Mouse (Mus musculus) lung, embryonic 14.5 days (tissue): ENCODE measurements around the gene Mamdc2. TPM values are rescaled to one million over a fixed set of nuclear protein-coding genes. Genes with fewer than 3 reads are reported as not detected.

Source experiments
- ATAC-seq: fragments of 200-750 bp; cut with Nextera tagmentation; 2 replicates; pipeline ENCODE4 v1.8.0; 2017; ENCODE audit warnings: mild to moderate bottlenecking, moderate TSS enrichment, moderate library complexity; ENCODE audit not compliant: insufficient read depth
- DNase-seq: peaks from one replicate; pipeline ENCODE4 v3.0.0-alpha.2; 2015
- H3K27ac ChIP-seq: fragments of 300-500 bp; sonication (generic); 2 replicates; pipeline ENCODE4 v1.5.1; 2014; ENCODE audit warnings: low read depth, mild to moderate bottlenecking, moderate library complexity
- H3K27me3 ChIP-seq: fragments of 300-500 bp; sonication (generic); 2 replicates; pipeline ENCODE4 v1.6.1; 2014; ENCODE audit warnings: low read length, control low read depth; ENCODE audit not compliant: insufficient read depth
- H3K36me3 ChIP-seq: fragments of 300-500 bp; sonication (generic); 2 replicates; pipeline ENCODE4 v1.6.1; 2014; ENCODE audit warnings: control low read depth; ENCODE audit not compliant: insufficient read depth
- H3K4me1 ChIP-seq: fragments of 300-500 bp; sonication (generic); 2 replicates; pipeline ENCODE4 v1.6.1; 2014; ENCODE audit warnings: antibody characterized with exemption, control low read depth; ENCODE audit not compliant: insufficient read depth
- H3K4me2 ChIP-seq: fragments of 300-500 bp; sonication (generic); 2 replicates; pipeline ENCODE4 v1.6.1; 2014; ENCODE audit warnings: mild to moderate bottlenecking
- H3K4me3 ChIP-seq: fragments of 300-500 bp; sonication (generic); 2 replicates; pipeline ENCODE4 v1.5.1; 2014; ENCODE audit warnings: low read depth, low read length
- H3K9ac ChIP-seq: fragments of 300-500 bp; sonication (generic); 2 replicates; pipeline ENCODE4 v1.6.1; 2014
- H3K9me3 ChIP-seq: fragments of 300-500 bp; sonication (generic); 2 replicates; pipeline ENCODE4 v1.6.1; 2016; ENCODE audit warnings: low read depth, low read length, control low read depth
- CTCF ChIP-seq: IDR thresholded peaks from 2 replicates; pipeline ENCODE4 v1.5.1; 2016; ENCODE audit warnings: antibody characterized with exemption, low read depth
- WGBS: fragments of 180-500 bp; shearing (Covaris S2); extraction: QIAGEN DNeasy Blood & Tissue Kit; methylation state at CpG from one replicate; pipeline ENCODE4 v1.1.7; 2014; 5-methylcytosine and 5-hydroxymethylcytosine counted together
- polyA plus RNA-seq: library from polyadenylated mRNA; unstranded; fragments of >200 nt; fragmentation: Nextera tagmentation; extraction: Ambion mirVana; gene quantifications from 2 replicates; pipeline ENCODE4 v1.2.1, GENCODE M21; 2014

The Mamdc2 gene
- polyA plus RNA-seq, 1 experiment from 2014 or later = 3.1 TPM

DNA sequence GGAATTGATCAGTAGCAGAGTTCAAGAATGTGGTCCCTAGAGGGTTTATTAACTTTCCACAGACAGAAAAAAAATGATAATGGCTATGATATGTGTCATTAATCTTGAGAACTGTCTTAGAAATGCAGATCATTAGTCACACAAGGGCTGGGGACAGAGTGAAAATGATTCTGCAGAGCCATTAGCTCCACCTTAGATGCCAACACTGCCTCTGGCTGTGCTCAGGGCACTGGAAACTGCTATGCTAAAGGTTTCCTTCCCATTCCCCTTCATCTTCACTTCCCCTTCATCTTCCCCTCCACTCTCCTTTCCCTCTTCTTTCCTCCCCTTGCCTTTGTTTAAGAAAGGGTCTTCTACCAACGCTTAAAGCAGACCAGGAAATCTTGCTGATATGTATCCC, 53.6 kb downstream of the Mamdc2 start:
- WGBS = 63% methylated on average over 1 of the region's 1 CpGs

DNA sequence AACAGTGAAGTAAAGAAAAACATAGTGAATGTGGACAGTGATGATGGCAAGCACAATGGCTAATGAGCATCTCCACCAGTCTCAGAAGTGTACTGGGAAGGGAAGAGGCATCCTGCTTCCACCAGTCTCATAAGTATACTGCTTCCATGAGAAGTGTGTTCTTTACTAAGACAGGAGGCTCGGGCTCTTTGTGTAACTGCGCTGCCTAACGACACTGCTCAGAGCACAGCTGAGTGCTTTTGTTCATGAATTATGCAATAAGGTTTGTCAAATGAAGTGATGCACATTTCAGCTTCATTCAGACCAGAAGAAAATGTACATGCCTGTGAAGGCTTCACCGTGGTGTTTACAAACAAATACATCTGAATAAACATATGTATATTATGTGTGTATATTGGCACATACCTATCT, 59.4 kb downstream of the Mamdc2 start:
- ATAC-seq (no peak), DNase-seq (peak; percentile 47)
- Histone ChIP-seq H3K36me3 (no peaks in the 10 kb centered on the region), H3K9me3 (no peaks in the 10 kb centered on the region), H3K9ac (no peak overlapping the region), H3K4me2 (no peak overlapping the region), H3K4me3 (no peak overlapping the region), H3K27ac (no peak overlapping the region), H3K4me1 (peaks cover 10% of the 10 kb centered on the region), H3K27me3 (no peaks in the 10 kb centered on the region)
- 38% methylated on average over 4 of the region's 4 CpGs for WGBS
- no peak for TF ChIP-seq CTCF

More for the DNA sequence above, 53.6 kb downstream of the Mamdc2 start:
- H3K27me3 ChIP-seq = no peaks in the 10 kb centered on the region
- H3K4me2 ChIP-seq = no peak overlapping the region
- no peak overlapping the region for H3K9ac ChIP-seq
- DNase-seq = no peak
- no peaks in the 10 kb centered on the region for H3K36me3 ChIP-seq
- no peaks in the 10 kb centered on the region for H3K9me3 ChIP-seq
- H3K4me1 ChIP-seq = no peaks in the 10 kb centered on the region
- H3K27ac ChIP-seq = no peak overlapping the region
- no peak for TF ChIP-seq CTCF
- no peak for ATAC-seq
- H3K4me3 ChIP-seq = no peak overlapping the region

GRCm38 (mm10) chr19:23388083-23388861, 60.0 kb downstream of the Mamdc2 start:
- ATAC-seq (no peak; the same call in 1 of the 2 replicates), DNase-seq (no peak)
- H3K27ac ChIP-seq = no peak overlapping the region
- no peaks in the 10 kb centered on the region for H3K9me3 ChIP-seq
- TF ChIP-seq CTCF = no peak
- peaks cover 10% of the 10 kb centered on the region for H3K4me1 ChIP-seq
- 6% methylated on average over 7 of the region's 7 CpGs for WGBS
- no peaks in the 10 kb centered on the region for H3K27me3 ChIP-seq
- no peak overlapping the region for H3K9ac ChIP-seq
- H3K4me2 ChIP-seq = no peak overlapping the region
- H3K4me3 ChIP-seq = no peak overlapping the region
- H3K36me3 ChIP-seq = no peaks in the 10 kb centered on the region

- no peak for TF ChIP-seq CTCF
Observed at GRCm38 (mm10) chr19:23382396-23382795, 65.8 kb downstream of the Mamdc2 start.

DNA sequence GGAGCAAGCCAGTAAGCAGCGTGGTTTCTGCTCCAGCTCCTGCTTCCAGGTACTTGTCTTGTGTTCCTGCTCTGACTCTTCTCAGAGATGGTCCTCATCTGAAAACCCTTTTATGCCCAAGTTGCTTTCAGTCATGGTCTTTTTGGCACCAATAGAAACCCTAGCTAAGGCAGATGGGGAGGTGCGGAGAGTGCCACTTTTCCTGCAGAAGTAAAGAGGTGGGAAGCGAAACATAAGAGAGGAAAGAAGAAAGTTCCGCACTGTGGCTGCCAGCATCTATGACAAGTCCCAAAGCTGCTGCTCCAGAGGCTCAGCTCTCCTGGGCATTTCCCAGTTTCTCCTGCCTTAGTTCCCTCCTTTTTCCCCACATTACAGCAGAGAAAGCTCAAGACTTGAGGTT, 67.3 kb downstream of the Mamdc2 start:
- H3K9ac ChIP-seq = no peak overlapping the region
- no peak for TF ChIP-seq CTCF
- DNase-seq = no peak
- H3K4me2 ChIP-seq = no peak overlapping the region
- WGBS = 93% methylated on average over 4 of the region's 4 CpGs
- no peaks in the 10 kb centered on the region for H3K36me3 ChIP-seq
- no peaks in the 10 kb centered on the region for H3K9me3 ChIP-seq
- ATAC-seq = no peak
- no peaks in the 10 kb centered on the region for H3K27me3 ChIP-seq
- H3K27ac ChIP-seq = no peak overlapping the region
- peaks cover 7% of the 10 kb centered on the region; the same call in 1 of the 2 replicates for H3K4me1 ChIP-seq
- no peak overlapping the region for H3K4me3 ChIP-seq

More at GRCm38 (mm10) chr19:23382396-23382795, 65.8 kb downstream of the Mamdc2 start:
- Histone ChIP-seq H3K9me3 (no peaks in the 10 kb centered on the region), H3K27me3 (no peaks in the 10 kb centered on the region), H3K27ac (no peak overlapping the region), H3K36me3 (no peaks in the 10 kb centered on the region), H3K4me2 (no peak overlapping the region), H3K4me1 (peaks cover 7% of the 10 kb centered on the region; the same call in 1 of the 2 replicates), H3K9ac (no peak overlapping the region), H3K4me3 (no peak overlapping the region)
- ATAC-seq (no peak), DNase-seq (no peak)
- WGBS = 90% methylated on average over 2 of the region's 2 CpGs

DNA sequence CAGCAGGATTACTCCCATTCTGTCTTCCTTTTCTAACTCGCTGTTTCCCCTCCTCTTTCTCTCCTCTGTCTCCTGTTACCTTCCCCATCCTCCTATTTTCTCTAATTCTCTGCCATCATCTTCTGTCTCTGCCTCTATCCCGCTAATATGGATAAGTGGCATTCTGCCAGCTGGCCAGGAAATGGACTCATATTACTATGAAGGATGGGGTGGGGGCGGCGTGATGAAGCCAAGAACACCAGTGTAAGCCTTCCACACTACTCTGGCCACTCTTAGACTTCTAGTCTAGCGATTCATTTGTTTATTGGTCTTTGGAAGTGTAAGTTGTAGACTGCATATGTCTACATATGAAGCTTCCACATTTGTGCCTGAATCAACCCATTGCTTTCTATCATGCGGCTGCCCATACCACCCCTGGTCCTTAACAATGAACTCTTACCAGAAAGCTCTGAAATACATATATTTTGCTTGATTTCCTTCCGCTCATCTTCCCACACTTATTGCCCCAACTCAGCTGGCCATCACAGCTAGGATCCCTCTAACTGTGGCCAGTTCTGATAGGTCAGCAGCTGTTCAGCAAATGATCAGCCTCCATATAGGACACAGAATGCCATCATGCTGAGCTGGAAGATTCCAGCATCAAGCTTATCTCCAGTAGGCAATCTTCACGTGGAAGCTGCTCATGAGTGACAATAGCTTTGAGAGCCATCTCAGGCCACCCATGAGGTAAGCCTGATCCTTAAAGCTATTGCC, 68.3 kb downstream of the Mamdc2 start:
- no peak overlapping the region for H3K27ac ChIP-seq
- no peak overlapping the region for H3K4me2 ChIP-seq
- DNase-seq = peak; percentile 83
- WGBS = 48% methylated on average over 8 of the region's 8 CpGs
- H3K9me3 ChIP-seq = no peaks in the 10 kb centered on the region
- no peak for TF ChIP-seq CTCF
- ATAC-seq = peak; percentile 87
- peaks cover 7% of the 10 kb centered on the region; the same call in 1 of the 2 replicates for H3K4me1 ChIP-seq
- H3K27me3 ChIP-seq = no peaks in the 10 kb centered on the region
- no peaks in the 10 kb centered on the region for H3K36me3 ChIP-seq
- no peak overlapping the region for H3K9ac ChIP-seq
- no peak overlapping the region for H3K4me3 ChIP-seq
